ENCODE assay signal across 9 mouse cellular contexts in the genomic region with DNA sequence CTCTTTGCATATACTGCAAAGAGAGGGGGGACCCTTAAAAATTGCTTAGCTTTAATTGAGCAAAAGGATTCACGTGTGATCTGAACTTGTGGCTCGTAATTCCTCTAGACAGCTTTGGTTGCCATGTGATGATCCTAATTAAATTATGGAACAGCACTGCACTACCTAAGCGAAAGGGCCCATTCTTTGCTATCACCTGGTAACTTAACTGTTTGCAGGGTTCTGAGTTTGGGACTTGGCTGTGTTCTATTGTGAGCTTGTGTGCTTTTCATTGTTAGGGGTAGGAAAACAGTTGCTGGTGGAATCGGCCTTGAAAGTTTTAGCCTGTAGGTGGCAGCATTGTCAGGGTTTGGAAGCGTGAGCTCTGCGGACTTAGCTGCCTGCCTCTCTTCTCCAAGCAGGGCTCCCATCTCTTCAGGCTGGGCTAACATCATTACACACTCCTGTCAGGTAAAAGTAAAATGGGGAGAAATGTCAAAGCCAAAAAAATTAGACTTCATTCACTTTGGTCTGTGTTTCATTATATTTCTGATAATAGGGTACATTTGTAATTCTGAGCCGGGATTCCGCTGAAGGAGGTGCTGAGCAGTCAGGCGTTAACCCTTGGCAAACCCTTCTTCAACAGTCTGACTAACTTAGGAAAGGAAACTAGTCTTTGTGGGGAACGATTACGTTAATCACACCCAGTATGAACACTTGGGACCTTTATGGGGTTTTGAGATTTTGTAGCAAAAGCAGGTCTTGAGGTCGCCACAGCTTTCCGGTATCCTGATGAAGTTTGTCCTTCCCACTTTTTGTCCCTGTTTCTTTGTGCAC.
DNase-seq lines count a peak whose midpoint lies in the region; ATAC-seq and TF ChIP-seq lines count a peak whose summit lies in the region.
"Had no signal": no experiment of that assay in that cellular context is flagged by ENCODE, and none has a peak within 500 bp of the region (broad histone marks: within the 10 kb centered on the region; RNA-seq: fewer than 3 reads in every experiment).

No protein-coding gene starts in this region.

- no peaks in the 10 kb centered on the region for H3K27me3 ChIP-seq in lung, embryonic 14.5 days (ENCODE audit: insufficient read depth, low read length)

- H3K9ac ChIP-seq in lung, embryonic 14.5 days, result no peak overlapping the region
- H3K9ac ChIP-seq: limb, embryonic 12.5 days had no signal

- intact Hi-C loops in heart, postnatal 25 days (cut with DNase I), result loop anchor here (5.0 to 10.0 kb wide), 2 partner anchors 229 to 1248 kb away; no protein-coding TSS in a partner anchor

- H3K4me3 ChIP-seq in lung, embryonic 14.5 days (ENCODE audit: low read depth, low read length), result no peak overlapping the region
- H3K4me3 ChIP-seq: limb, embryonic 12.5 days had no signal

- no peaks in the 10 kb centered on the region for H3K4me1 ChIP-seq in lung, embryonic 14.5 days (ENCODE audit: insufficient read depth)
- H3K4me1 ChIP-seq: limb, embryonic 12.5 days had no signal

- TF ChIP-seq CTCF in lung, embryonic 14.5 days (IDR thresholded peaks at IDR 0.05; ENCODE audit: low read depth), result peak; percentile 91

- WGBS in large intestine, adult 2 months, result 46% methylated on average over 13 of the region's 13 CpGs
- WGBS in lung, embryonic 14.5 days, result 37% methylated on average over 13 of the region's 13 CpGs

- no peaks in the 10 kb centered on the region for H3K36me3 ChIP-seq in lung, embryonic 14.5 days (ENCODE audit: insufficient read depth)
- H3K36me3 ChIP-seq: limb, embryonic 12.5 days had no signal

- H3K27ac ChIP-seq in lung, embryonic 14.5 days (ENCODE audit: low read depth), result no peak overlapping the region
- H3K27ac ChIP-seq: limb, embryonic 12.5 days had no signal

- H3K9me3 ChIP-seq in lung, embryonic 14.5 days (ENCODE audit: low read depth, low read length), result no peaks in the 10 kb centered on the region
- H3K9me3 ChIP-seq: limb, embryonic 12.5 days had no signal

- peak; percentile 74 for ATAC-seq in lung, embryonic 14.5 days (ENCODE audit: insufficient read depth)

- peak; percentile 68 for DNase-seq in ES-CJ7 (ENCODE audit: low read depth, low spot score)
- peak; percentile 82 for DNase-seq in brain, embryonic 18.5 days (ENCODE audit: low read depth, low spot score)
- DNase-seq in fibroblast of lung, adult 2 months (ENCODE audit: low read depth), result peak; percentile 38
- peak; percentile 1 for DNase-seq in heart, postnatal 25 days (ENCODE audit: low spot score)
- peak; percentile 32 for DNase-seq in large intestine, adult 2 months (ENCODE audit: low read depth, low spot score)
- peak; percentile 94 for DNase-seq in lung, embryonic 14.5 days
- peak; percentile 58 for DNase-seq in retina, adult 2 months (ENCODE audit: low read depth, low spot score)
- peak; percentile 50 for DNase-seq in yolk sac, embryonic 10.5 days (ENCODE audit: low spot score)

- H3K4me2 ChIP-seq in lung, embryonic 14.5 days, result no peak overlapping the region
- H3K4me2 ChIP-seq: limb, embryonic 12.5 days had no signal

Comparison
In these comparisons a context has a peak if more than half of its experiments do, and no peak if none do; other contexts are left out.
1. DNase-seq: peak in every context shown above with its lines; median percentile 94 in lung, embryonic 14.5 days; 82 in brain, embryonic 18.5 days; 68 in ES-CJ7; 58 in retina, adult 2 months; 50 in yolk sac, embryonic 10.5 days; 38 in fibroblast of lung, adult 2 months; 32 in large intestine, adult 2 months; 1 in heart, postnatal 25 days.